Mouse (Mus musculus) embryo, embryonic 9.5 days (tissue): Measurements from ENCODE around the gene Cep350.

Experiments
- DNase-seq: peaks from one replicate; pipeline ENCODE4 v3.0.0-alpha.2; 2017; ENCODE audit errors: extremely low spot score

The Cep350 gene

DNA sequence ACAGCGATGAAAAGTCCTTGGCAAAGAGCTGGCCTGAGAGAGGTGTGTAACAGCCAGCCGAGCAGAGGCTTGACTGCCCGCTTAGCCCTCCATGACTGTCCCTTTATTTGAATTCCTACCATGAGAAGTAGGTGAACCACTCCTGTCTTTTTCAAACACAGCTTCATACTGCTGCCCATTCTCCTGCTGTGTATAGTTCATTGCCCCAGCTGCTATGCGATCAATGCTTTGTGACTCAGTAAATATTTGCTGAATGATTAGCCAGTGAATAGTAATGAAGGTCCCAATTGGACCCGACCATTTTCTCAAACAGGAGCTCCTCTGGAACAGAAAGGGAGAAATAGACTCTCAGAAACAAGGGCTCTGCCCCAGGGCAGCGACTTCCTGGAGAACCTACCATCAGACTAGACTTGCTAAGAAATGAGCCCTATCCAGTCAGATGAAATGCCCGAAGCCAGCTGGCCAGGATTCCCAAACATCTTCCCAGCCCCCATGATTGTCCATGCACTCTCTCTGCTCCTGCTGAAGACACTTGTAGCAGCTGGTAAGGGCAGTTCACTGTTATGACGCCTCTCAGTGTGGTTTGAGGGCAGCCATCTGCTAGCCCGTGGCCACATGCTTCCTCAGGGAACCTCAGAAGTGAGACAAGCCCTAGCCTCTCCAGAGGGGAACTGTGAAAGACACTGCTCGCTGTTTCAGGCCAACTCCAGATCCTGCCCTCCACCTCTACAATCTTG, 163.2 kb downstream of the Cep350 start:
- no peak for DNase-seq

GRCm38 (mm10) chr1:155808261-155808660, 164.8 kb downstream of the Cep350 start:
- no peak for DNase-seq

DNA sequence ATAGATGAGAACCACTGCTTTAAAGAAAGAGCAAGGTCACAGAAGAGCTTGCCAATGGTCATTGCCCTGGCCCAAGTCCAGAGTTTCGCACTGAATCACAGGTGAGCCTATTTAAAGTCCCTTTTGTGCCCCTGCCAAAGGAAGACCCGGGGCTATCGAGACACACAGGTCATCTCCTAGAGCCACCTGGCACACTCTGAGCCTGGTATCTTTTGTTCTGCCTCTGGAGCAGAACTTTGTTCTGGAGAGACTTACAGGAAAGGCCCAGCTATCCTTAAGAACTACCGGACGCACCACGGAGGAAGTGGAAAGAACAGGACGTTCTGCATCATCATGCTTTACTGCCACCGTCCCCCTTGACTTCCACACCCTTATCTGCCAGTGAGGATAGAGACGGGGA, 167.4 kb downstream of the Cep350 start:
- DNase-seq: no peak

- no peak for DNase-seq
These were observed 171.8 kb downstream of the Cep350 start for GRCm38 (mm10) chr1:155801014-155801991.

- DNase-seq: no peak
These were observed 175.1 kb downstream of the Cep350 start for GRCm38 (mm10) chr1:155798000-155798399.

- no peak for DNase-seq
These were observed 175.6 kb downstream of the Cep350 start for GRCm38 (mm10) chr1:155797425-155797824.

DNA sequence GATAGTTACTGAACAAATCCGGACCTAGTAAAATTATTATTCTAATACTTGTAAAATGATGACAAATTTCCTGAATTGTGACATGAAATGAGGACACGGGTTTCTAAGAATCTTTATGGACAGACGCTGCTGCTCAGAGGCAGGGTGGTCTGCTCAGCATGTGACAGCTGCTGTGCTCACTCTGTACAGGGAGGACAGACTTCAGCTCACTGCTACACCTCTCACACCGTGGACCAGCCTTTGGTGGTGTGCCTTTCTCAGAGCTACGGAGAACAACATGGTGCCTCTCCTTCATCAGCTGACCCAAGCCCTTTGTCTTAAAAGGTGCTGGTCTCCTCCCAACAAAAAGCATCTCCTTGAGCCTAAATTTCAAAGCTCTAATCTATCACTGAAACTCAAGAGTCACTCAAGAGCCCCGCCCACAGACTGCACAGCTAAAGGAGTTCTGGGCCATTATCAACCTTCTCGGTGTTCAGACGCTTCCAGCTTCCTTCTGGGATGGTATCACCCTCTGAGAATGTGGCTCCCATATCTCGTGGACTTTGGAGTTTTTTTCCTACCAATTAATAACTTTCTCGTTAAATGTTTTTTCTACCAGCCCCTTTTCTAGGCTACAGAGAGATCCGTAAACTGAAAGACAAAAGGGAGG, 176.2 kb downstream of the Cep350 start:
- DNase-seq: no peak

- DNase-seq: no peak
These were observed 177.2 kb downstream of the Cep350 start for GRCm38 (mm10) chr1:155795791-155796233.
